Mouse (Mus musculus) macrophage (primary cell): ENCODE results near the gene 2610507B11Rik. TPM values are rescaled to one million over a fixed set of nuclear protein-coding genes. Genes with fewer than 3 reads are reported as not detected.
"Not testable (repeated sequence)": the region's sequence is repeated elsewhere in the genome, so short reads cannot be mapped to it uniquely, and the experiment has no call there.

ENCODE experiments used
- H3K27ac ChIP-seq: fragments of 350-480 bp; formaldehyde crosslinking; 2 replicates; pipeline ENCODE4 v1.9.0; 2021
- H3K36me3 ChIP-seq: fragments of 350-480 bp; formaldehyde crosslinking; 2 replicates; pipeline ENCODE4 v1.9.0; 2021; ENCODE audit errors: inconsistent target
- H3K4me3 ChIP-seq: fragments of 350-480 bp; formaldehyde crosslinking; 2 replicates; pipeline ENCODE4 v1.9.0; 2021; ENCODE audit errors: inconsistent target
- H3K79me2 ChIP-seq: fragments of 350-480 bp; formaldehyde crosslinking; 2 replicates; pipeline ENCODE4 v1.9.0; 2021; ENCODE audit errors: inconsistent target
- WGBS: methylation state at CpG from one replicate; pipeline ENCODE4 v1.1.7; 2026; ENCODE audit warnings: inconsistent platforms; ENCODE audit not compliant: missing documents; 5-methylcytosine and 5-hydroxymethylcytosine counted together
- polyA plus RNA-seq: library from polyadenylated mRNA; stranded (reverse); fragments of 250-400 nt; gene quantifications from 3 replicates; pipeline ENCODE4 v1.2.4, GENCODE M21; 2018; ENCODE audit warnings: inconsistent platforms

The 2610507B11Rik gene
- polyA plus RNA-seq, 1 experiment from 2014 or later, result 148 TPM

- Histone ChIP-seq H3K4me3 (peak overlapping the region; percentile 16; the same call in 1 of the 2 replicates), H3K27ac (peak overlapping the region; percentile 25; the same call in 1 of the 2 replicates), H3K36me3 (peaks cover 16% of the 10 kb centered on the region), H3K79me2 (peaks cover 24% of the 10 kb centered on the region)
- 92% methylated on average over 1 of the region's 2 CpGs for WGBS
These were observed 878 bp upstream of the 2610507B11Rik start for GRCm38 (mm10) chr11:78260489-78261258.

GRCm38 (mm10) chr11:78262550-78262949 is 998 bp downstream of the 2610507B11Rik start:
- peak overlapping the region; percentile 96 for H3K27ac ChIP-seq
- WGBS, result 0% methylated on average over 8 of the region's 8 CpGs
- H3K4me3 ChIP-seq, result peak overlapping the region; percentile 96
- peaks cover 34% of the 10 kb centered on the region for H3K79me2 ChIP-seq
- peaks cover 31% of the 10 kb centered on the region for H3K36me3 ChIP-seq

GRCm38 (mm10) chr11:78265571-78265970 is 4.0 kb downstream of the 2610507B11Rik start:
- Histone ChIP-seq H3K36me3 (peaks cover 53% of the 10 kb centered on the region), H3K27ac (no peak overlapping the region), H3K4me3 (no peak overlapping the region), H3K79me2 (peaks cover 61% of the 10 kb centered on the region)
- WGBS, result 100% methylated on average over 6 of the region's 6 CpGs

- H3K79me2 ChIP-seq, result peaks cover 80% of the 10 kb centered on the region
- WGBS, result 94% methylated on average over 10 of the region's 13 CpGs
- H3K4me3 ChIP-seq, result no peak overlapping the region
- H3K36me3 ChIP-seq, result peaks cover 78% of the 10 kb centered on the region
- H3K27ac ChIP-seq, result no peak overlapping the region
These were observed 10.4 kb downstream of the 2610507B11Rik start for GRCm38 (mm10) chr11:78271986-78272385.

GRCm38 (mm10) chr11:78275596-78275995 is 14.0 kb downstream of the 2610507B11Rik start:
- Histone ChIP-seq H3K4me3 (no peak overlapping the region), H3K36me3 (peaks cover 77% of the 10 kb centered on the region), H3K27ac (no peak overlapping the region), H3K79me2 (peaks cover 78% of the 10 kb centered on the region)
- WGBS, result 100% methylated on average over 1 of the region's 1 CpGs

- WGBS, result 93% methylated on average over 4 of the region's 4 CpGs
- H3K4me3 ChIP-seq, H3K27ac ChIP-seq: not testable (repeated sequence)
- Histone ChIP-seq H3K36me3 (peaks cover 79% of the 10 kb centered on the region), H3K79me2 (peaks cover 78% of the 10 kb centered on the region)
These were observed 14.6 kb downstream of the 2610507B11Rik start for GRCm38 (mm10) chr11:78276169-78276568.

- peaks cover 67% of the 10 kb centered on the region for H3K79me2 ChIP-seq
- peaks cover 79% of the 10 kb centered on the region for H3K36me3 ChIP-seq
- H3K27ac ChIP-seq, result no peak overlapping the region
- 92% methylated on average over 7 of the region's 7 CpGs for WGBS
- no peak overlapping the region for H3K4me3 ChIP-seq
These were observed 17.3 kb downstream of the 2610507B11Rik start for GRCm38 (mm10) chr11:78278853-78279252.

- peaks cover 79% of the 10 kb centered on the region for H3K36me3 ChIP-seq
- no peak overlapping the region for H3K4me3 ChIP-seq
- 86% methylated on average over 4 of the region's 4 CpGs for WGBS
- H3K27ac ChIP-seq, result no peak overlapping the region
- H3K79me2 ChIP-seq, result peaks cover 60% of the 10 kb centered on the region
These were observed 18.0 kb downstream of the 2610507B11Rik start for GRCm38 (mm10) chr11:78279586-78279985.

GRCm38 (mm10) chr11:78289146-78289763 is 27.7 kb downstream of the 2610507B11Rik start:
- H3K79me2 ChIP-seq, result no peaks in the 10 kb centered on the region
- WGBS, result 96% methylated on average over 7 of the region's 7 CpGs
- peaks cover 66% of the 10 kb centered on the region for H3K36me3 ChIP-seq
- H3K4me3 ChIP-seq, result no peak overlapping the region
- no peak overlapping the region for H3K27ac ChIP-seq

GRCm38 (mm10) chr11:78290654-78291053 is 29.1 kb downstream of the 2610507B11Rik start, which contains the start of gene BC030499:
BC030499 (plus strand) TSS chr11:78290841.
- H3K36me3 ChIP-seq, result peaks cover 52% of the 10 kb centered on the region
- 96% methylated on average over 4 of the region's 4 CpGs for WGBS

GRCm38 (mm10) chr11:78294585-78294984 is 33.0 kb downstream of the 2610507B11Rik start:
- H3K36me3 ChIP-seq, result peaks cover 17% of the 10 kb centered on the region
- no peak overlapping the region for H3K4me3 ChIP-seq
- no peak overlapping the region for H3K27ac ChIP-seq
- WGBS, result 92% methylated on average over 6 of the region's 6 CpGs
- no peaks in the 10 kb centered on the region for H3K79me2 ChIP-seq

More at GRCm38 (mm10) chr11:78290654-78291053, 29.1 kb downstream of the 2610507B11Rik start, which contains the start of gene BC030499:
- no peak within 1 kb of the TSS for H3K4me3 ChIP-seq
- H3K79me2 ChIP-seq, result no peaks in the 10 kb centered on the region
- H3K27ac ChIP-seq, result no peak within 1 kb of the TSS

- WGBS, result 67% methylated on average over 7 of the region's 7 CpGs
- Histone ChIP-seq H3K36me3 (no peaks in the 10 kb centered on the region), H3K4me3 (peak overlapping the region; percentile 82), H3K79me2 (peaks cover 40% of the 10 kb centered on the region), H3K27ac (no peak overlapping the region)
These were observed 39.4 kb downstream of the 2610507B11Rik start for GRCm38 (mm10) chr11:78300917-78301316.

GRCm38 (mm10) chr11:78301357-78302084 is 40.0 kb downstream of the 2610507B11Rik start, which contains the start of gene Spag5:
Spag5 (plus strand) TSS chr11:78301529.
- Histone ChIP-seq H3K27ac (peak within 1 kb of the TSS; percentile 52), H3K79me2 (peaks cover 46% of the 10 kb centered on the region), H3K36me3 (no peaks in the 10 kb centered on the region), H3K4me3 (peak within 1 kb of the TSS; percentile 82)
- 1% methylated on average over 48 of the region's 49 CpGs for WGBS

GRCm38 (mm10) chr11:78305272-78305671 is 43.7 kb downstream of the 2610507B11Rik start:
- Histone ChIP-seq H3K36me3 (no peaks in the 10 kb centered on the region), H3K4me3 (no peak overlapping the region), H3K79me2 (peaks cover 63% of the 10 kb centered on the region), H3K27ac (no peak overlapping the region)
- 90% methylated on average over 4 of the region's 4 CpGs for WGBS
